Mouse (Mus musculus): ENCODE results near the gene Tac4.

Gene Tac4

GRCm38 (mm10) chr11:95259088-95259849 lies 2.1 kb upstream of the Tac4 start:
- peak; percentile 83 for DNase-seq (ENCODE audit: low read depth, low spot score)

- DNase-seq (ENCODE audit: low read depth, low spot score) = peak; percentile 55
Measured at GRCm38 (mm10) chr11:95263816-95264454, 2.6 kb downstream of the Tac4 start.

- DNase-seq (ENCODE audit: low read depth, low spot score) = no peak
Measured at GRCm38 (mm10) chr11:95264455-95265013, 3.2 kb downstream of the Tac4 start.

GRCm38 (mm10) chr11:95266540-95267245 lies 5.4 kb downstream of the Tac4 start:
- DNase-seq (ENCODE audit: low read depth, low spot score) = peak; percentile 52

- no peak for DNase-seq (ENCODE audit: low read depth, low spot score)
Measured at GRCm38 (mm10) chr11:95273661-95274060, 12.3 kb downstream of the Tac4 start.

- no peak for DNase-seq (ENCODE audit: low read depth, low spot score)
Measured at GRCm38 (mm10) chr11:95274613-95275012, 13.3 kb downstream of the Tac4 start.

GRCm38 (mm10) chr11:95276056-95276455 lies 14.7 kb downstream of the Tac4 start:
- no peak for DNase-seq (ENCODE audit: low read depth, low spot score)

- no peak for DNase-seq (ENCODE audit: low read depth, low spot score)
Measured at GRCm38 (mm10) chr11:95279061-95279659, 17.8 kb downstream of the Tac4 start.

GRCm38 (mm10) chr11:95282331-95282730 lies 21.0 kb downstream of the Tac4 start:
- DNase-seq (ENCODE audit: low read depth, low spot score) = no peak

GRCm38 (mm10) chr11:95291998-95292397 lies 30.7 kb downstream of the Tac4 start:
- DNase-seq (ENCODE audit: low read depth, low spot score) = no peak

GRCm38 (mm10) chr11:95293017-95293624 lies 31.8 kb downstream of the Tac4 start:
- DNase-seq (ENCODE audit: low read depth, low spot score) = no peak

- DNase-seq (ENCODE audit: low read depth, low spot score) = peak; percentile 84
Measured at GRCm38 (mm10) chr11:95295736-95296135, 34.4 kb downstream of the Tac4 start.

GRCm38 (mm10) chr11:95298146-95298545 lies 36.8 kb downstream of the Tac4 start:
- DNase-seq (ENCODE audit: low read depth, low spot score) = peak; percentile 68

GRCm38 (mm10) chr11:95299886-95300285 lies 38.6 kb downstream of the Tac4 start:
- no peak for DNase-seq (ENCODE audit: low read depth, low spot score)

GRCm38 (mm10) chr11:95301772-95302171 lies 40.4 kb downstream of the Tac4 start:
- DNase-seq (ENCODE audit: low read depth, low spot score) = no peak

- DNase-seq (ENCODE audit: low read depth, low spot score) = peak; percentile 68
Measured at GRCm38 (mm10) chr11:95305600-95305999, 44.3 kb downstream of the Tac4 start.

GRCm38 (mm10) chr11:95307526-95307925 lies 46.2 kb downstream of the Tac4 start:
- DNase-seq (ENCODE audit: low read depth, low spot score) = peak; percentile 38

GRCm38 (mm10) chr11:95309510-95310006 lies 48.2 kb downstream of the Tac4 start:
- peak; percentile 99 for DNase-seq (ENCODE audit: low read depth, low spot score)

GRCm38 (mm10) chr11:95310007-95310647 lies 48.8 kb downstream of the Tac4 start, which contains the start of gene Kat7:
TSS of gene Kat7 (minus strand) at chr11:95310246.
- peak; percentile 100 for DNase-seq (ENCODE audit: low read depth, low spot score)

GRCm38 (mm10) chr11:95310648-95311424 lies 49.5 kb downstream of the Tac4 start:
- DNase-seq (ENCODE audit: low read depth, low spot score) = peak; percentile 43
